Mouse (Mus musculus) layer of hippocampus, adult 2 months (tissue): ENCODE measurements at regions not wholly inside any gene's neighbourhood (a gene's known extent, or its start where the extent isn't known, plus 50 kb on each side); places are given as distances from the start of the nearest gene placed in this dataset.

Source experiments
- DNase-seq, 2 experiments: peaks; one replicate each; pipeline ENCODE4 v3.0.0; 2022; ENCODE audit warnings: low spot score in 2 of 2
- H3K27ac ChIP-seq: fragments of 200-600 bp; 2 replicates; pipeline ENCODE4 v1.8.1; 2022
- H3K4me3 ChIP-seq: fragments of 200-600 bp; 2 replicates; pipeline ENCODE4 v1.8.1; 2022; ENCODE audit warnings: mild to moderate bottlenecking
- CTCF ChIP-seq: fragments of 200-600 bp; conservative IDR thresholded peaks from 2 replicates; pipeline ENCODE4 v1.8.1; 2022; ENCODE audit warnings: antibody characterized with exemption, mild to moderate bottlenecking, moderate library complexity

DNA sequence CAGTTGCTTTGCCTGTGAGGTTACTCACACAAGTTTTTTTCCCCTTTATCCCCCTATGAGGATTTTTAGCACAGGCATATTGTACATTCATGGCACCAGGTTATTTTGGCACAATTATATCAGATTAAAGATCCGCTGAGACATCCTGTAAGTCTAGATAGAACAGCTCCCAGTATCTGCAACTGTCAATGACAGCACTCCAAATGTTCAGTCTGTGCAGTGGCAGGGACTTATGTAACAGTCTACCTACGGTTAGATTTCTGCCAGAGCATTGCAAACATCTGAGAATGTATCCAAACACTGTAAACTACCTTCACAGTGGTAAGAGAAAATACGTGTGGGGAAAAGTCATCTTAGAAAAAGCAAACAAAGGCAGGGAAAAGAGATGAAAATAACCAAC, 163.5 kb upstream of the Kcnh7 start:
- Histone ChIP-seq H3K4me3 (no peak overlapping the region), H3K27ac (no peak overlapping the region)
- peak in 1 of 2 experiments; percentile 28 for DNase-seq
- TF ChIP-seq CTCF: no peak

DNA sequence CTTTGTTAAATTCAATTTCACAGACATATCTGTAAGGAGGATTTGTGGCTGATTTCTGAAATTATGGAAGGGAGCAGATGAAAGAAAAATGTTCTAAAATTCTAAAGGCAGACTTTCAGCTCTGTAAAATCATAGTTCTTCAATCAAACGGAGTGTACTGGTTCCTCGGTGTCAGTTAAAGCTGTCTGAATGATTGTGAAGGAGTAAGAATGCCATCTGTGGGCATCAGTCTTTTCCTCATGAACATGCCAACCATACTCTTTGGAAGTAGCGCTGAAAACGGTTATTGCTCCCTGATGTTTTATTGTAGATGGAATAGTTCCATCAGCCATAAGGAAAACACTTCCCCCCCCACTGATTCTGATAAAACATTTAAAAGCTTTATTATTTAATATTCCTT, 142.7 kb upstream of the Kcnh7 start:
- Histone ChIP-seq H3K27ac (0 out of 2 replicates have a peak overlapping the region, but pooled peaks have one; percentile 18), H3K4me3 (no peak overlapping the region)
- TF ChIP-seq CTCF: no peak
- DNase-seq: peak in 1 of 2 experiments; percentile 9

DNA sequence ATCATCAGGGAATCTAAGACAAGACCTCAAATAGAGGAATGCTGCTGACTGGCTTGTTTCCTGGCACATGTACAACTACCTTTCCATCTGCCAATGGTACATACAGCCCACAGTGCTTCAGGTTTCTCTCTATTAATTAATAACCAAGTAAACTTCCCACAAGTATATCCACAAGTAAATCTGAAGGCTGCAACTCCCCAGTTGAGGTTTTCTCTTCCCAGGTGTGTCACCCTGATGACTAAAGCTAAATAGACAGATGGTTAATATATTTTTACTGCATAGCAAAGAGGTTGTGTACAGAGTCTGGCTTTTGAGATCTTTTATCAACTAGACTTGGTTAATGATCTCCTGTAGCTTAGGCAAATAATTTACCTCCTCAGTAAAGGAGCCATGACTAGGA, 96.8 kb upstream of the Kcnh7 start:
- no peak for TF ChIP-seq CTCF
- no peak for DNase-seq
- H3K4me3 ChIP-seq: no peak overlapping the region
- no peak overlapping the region for H3K27ac ChIP-seq

DNA sequence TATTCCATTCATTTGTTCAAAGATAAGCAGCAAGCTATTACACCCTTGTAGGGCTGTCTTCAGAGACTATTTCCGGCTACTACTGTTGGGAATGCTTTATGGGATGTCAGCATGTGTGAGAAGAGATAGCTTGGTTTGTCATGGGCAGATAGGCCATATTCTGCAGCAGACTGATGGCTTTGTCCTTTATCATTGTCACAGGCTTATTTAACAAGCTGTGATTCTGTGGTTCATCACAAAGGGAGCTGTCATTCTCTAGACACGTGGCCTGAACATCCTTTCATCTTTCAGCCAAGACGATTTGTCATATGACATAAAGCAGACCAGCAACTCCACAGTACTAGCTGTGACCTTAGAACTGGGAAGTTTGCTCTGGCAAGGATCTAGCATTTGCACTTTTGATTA, 89.7 kb upstream of the Kcnh7 start:
- DNase-seq: no peak
- no peak for TF ChIP-seq CTCF
- Histone ChIP-seq H3K4me3 (no peak overlapping the region), H3K27ac (no peak overlapping the region)

DNA sequence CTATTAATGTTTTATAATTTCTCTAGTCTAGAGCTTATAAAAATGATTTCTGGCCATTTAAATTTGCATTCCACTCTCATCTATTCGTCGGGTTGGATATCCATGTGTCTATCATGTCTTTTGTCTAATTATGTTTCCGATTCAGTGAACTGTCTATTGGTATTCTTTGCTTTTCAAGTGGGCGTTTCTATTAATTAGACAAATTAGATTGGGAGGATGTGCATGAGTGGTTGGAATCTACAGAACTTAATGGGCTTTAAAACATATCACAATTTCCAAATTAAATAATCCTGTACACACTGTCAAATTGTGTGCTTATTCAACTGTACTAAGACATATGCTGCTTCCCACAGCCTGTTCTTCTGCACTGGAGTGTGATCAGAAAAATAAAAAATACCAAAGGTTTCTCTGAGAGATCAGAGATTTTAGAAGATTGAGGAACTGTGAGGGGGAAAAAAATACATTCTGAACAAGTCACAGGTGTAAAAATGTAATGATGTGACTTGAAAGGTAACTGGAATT, 62.1 kb upstream of the Kcnh7 start:
- Histone ChIP-seq H3K4me3 (no peak overlapping the region), H3K27ac (peak overlapping the region; percentile 41; the same call in 1 of the 2 replicates)
- peak in 1 of 2 experiments; percentile 12 for DNase-seq
- TF ChIP-seq CTCF: no peak

DNA sequence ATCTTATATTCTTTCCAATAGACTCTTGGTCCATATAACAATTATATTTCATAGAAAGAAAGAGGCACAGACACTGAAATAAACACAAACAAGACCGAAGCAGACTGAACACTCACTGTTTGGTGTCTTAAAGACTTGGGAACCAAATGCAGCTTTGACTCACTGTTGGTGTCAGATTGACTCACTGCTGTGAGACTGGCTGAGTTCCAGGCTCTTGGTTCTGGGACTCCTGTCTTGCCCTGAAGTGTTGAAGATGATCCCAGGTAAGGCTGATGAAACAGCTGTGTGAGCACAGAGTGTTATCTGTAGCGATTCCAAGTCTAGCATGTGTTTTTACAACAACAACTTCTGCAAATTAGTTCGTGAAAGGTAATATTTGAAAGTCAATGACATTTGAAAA, 55.2 kb upstream of the Kcnh7 start:
- peak in 1 of 2 experiments; percentile 4 for DNase-seq
- no peak for TF ChIP-seq CTCF
- no peak overlapping the region for H3K4me3 ChIP-seq
- no peak overlapping the region for H3K27ac ChIP-seq
